Mouse (Mus musculus) MEL (cell line): Measurements from ENCODE around the gene Fastk. TPM values are rescaled to one million over a fixed set of nuclear protein-coding genes. Genes with fewer than 3 reads are reported as not detected.

Source experiments
- DNase-seq: peaks from one replicate; pipeline ENCODE4 v3.0.0; 2011; ENCODE audit warnings: low read depth, low spot score
- H3K27ac ChIP-seq: 2 replicates; pipeline ENCODE4 v1.5.1; 2012; ENCODE audit warnings: low read depth, mild to moderate bottlenecking, control low read depth, low read length, moderate library complexity; ENCODE audit not compliant: control insufficient read depth
- H3K27me3 ChIP-seq, 2 experiments: fragments of 150-350 bp in 1 of 2; sonication (generic) in 1 of 2; 2 replicates each; pipeline ENCODE4 v1.6.1; 2012; ENCODE audit warnings: low read length in 2 of 2, mild to moderate bottlenecking in 2 of 2, improper control_type of control experiment in 1 of 2, moderate library complexity in 1 of 2; ENCODE audit not compliant: insufficient read depth in 2 of 2, control insufficient read depth in 1 of 2
- H3K36me3 ChIP-seq, 2 experiments: 2 replicates each; pipeline ENCODE4 v1.6.1; 2012 to 2014; ENCODE audit warnings: low read length in 2 of 2, improper control_type of control experiment in 1 of 2, inconsistent platforms in 1 of 2, mild to moderate bottlenecking in 1 of 2; ENCODE audit not compliant: insufficient read depth in 2 of 2, control insufficient read depth in 1 of 2
- H3K4me1 ChIP-seq, 2 experiments: fragments of 150-350 bp in 1 of 2; sonication (generic) in 1 of 2; 2 replicates each; pipeline ENCODE4 v1.6.1; 2012; ENCODE audit warnings: low read length in 2 of 2, improper control_type of control experiment in 1 of 2, mild to moderate bottlenecking in 1 of 2; ENCODE audit not compliant: insufficient read depth in 2 of 2, control insufficient read depth in 1 of 2
- H3K4me3 ChIP-seq, 2 experiments: fragments of 150-350 bp in 1 of 2; sonication (generic) in 1 of 2; 2 replicates each; pipeline ENCODE4 v1.5.1; 2012; ENCODE audit warnings: low read depth in 2 of 2, low read length in 2 of 2, mild to moderate bottlenecking in 2 of 2, moderate library complexity in 2 of 2, control low read depth in 1 of 2, improper control_type of control experiment in 1 of 2; ENCODE audit not compliant: control insufficient read depth in 1 of 2, insufficient read depth in 1 of 2
- H3K79me2 ChIP-seq: 2 replicates; pipeline ENCODE4 v1.6.1; 2012; ENCODE audit warnings: mild to moderate bottlenecking, low read length, moderate library complexity; ENCODE audit not compliant: control insufficient read depth, poor library complexity, insufficient read depth
- H3K9ac ChIP-seq: 2 replicates; pipeline ENCODE4 v1.6.1; 2012; ENCODE audit warnings: low read depth, mild to moderate bottlenecking, control low read depth, low read length, moderate library complexity; ENCODE audit not compliant: control insufficient read depth, poor library complexity, severe bottlenecking
- H3K9me3 ChIP-seq: fragments of 150-350 bp; sonication (generic); replicated peaks from 2 replicates; pipeline ENCODE4 v1.6.1; 2012; ENCODE audit warnings: mild to moderate bottlenecking, low read length, improper control_type of control experiment, moderate library complexity; ENCODE audit not compliant: insufficient read depth
- BHLHE40 ChIP-seq: IDR thresholded peaks from 2 replicates; pipeline ENCODE4 v1.6.1; 2012; ENCODE audit warnings: low read depth, mild to moderate bottlenecking, inconsistent platforms, low read length, improper control_type of control experiment, borderline replicate concordance
- CHD2 ChIP-seq: IDR thresholded peaks from 2 replicates; pipeline ENCODE4 v1.6.1; 2011; ENCODE audit warnings: low read length, improper control_type of control experiment
- CTCF ChIP-seq, 3 experiments: IDR thresholded peaks in 2 of 3; conservative IDR thresholded peaks in 1 of 3; 2 replicates each; pipeline ENCODE4 v1.5.1; 2011 to 2012; ENCODE audit warnings: low read length in 3 of 3, low read depth in 2 of 3, mild to moderate bottlenecking in 2 of 3, improper control_type of control experiment in 1 of 3, inconsistent platforms in 1 of 3, mixed read lengths in 1 of 3, moderate library complexity in 1 of 3; ENCODE audit not compliant: control insufficient read depth in 1 of 3, insufficient read depth in 1 of 3, poor library complexity in 1 of 3, severe bottlenecking in 1 of 3
- ELF1 ChIP-seq: IDR thresholded peaks from 2 replicates; pipeline ENCODE4 v1.6.1; 2014; ENCODE audit warnings: low read depth, mild to moderate bottlenecking, inconsistent platforms, low read length, improper control_type of control experiment, moderate library complexity
- ETS1 ChIP-seq: IDR thresholded peaks from 2 replicates; pipeline ENCODE4 v1.6.1; 2012; ENCODE audit warnings: low read depth, mild to moderate bottlenecking, inconsistent platforms, low read length, improper control_type of control experiment, moderate library complexity
- HCFC1 ChIP-seq: IDR thresholded peaks from 2 replicates; pipeline ENCODE4 v1.6.1; 2012; ENCODE audit warnings: low read depth, mild to moderate bottlenecking, inconsistent platforms, low read length, improper control_type of control experiment, moderate library complexity
- MAZ ChIP-seq: IDR thresholded peaks from 2 replicates; pipeline ENCODE4 v1.6.1; 2012; ENCODE audit warnings: low read depth, mild to moderate bottlenecking, inconsistent platforms, low read length, improper control_type of control experiment
- MXI1 ChIP-seq: IDR thresholded peaks from 2 replicates; pipeline ENCODE4 v1.6.1; 2011; ENCODE audit warnings: mild to moderate bottlenecking, low read depth, low read length, improper control_type of control experiment
- NRF1 ChIP-seq: IDR thresholded peaks from 2 replicates; pipeline ENCODE4 v1.6.1; 2014; ENCODE audit warnings: low read depth, mild to moderate bottlenecking, inconsistent platforms, low read length, improper control_type of control experiment, moderate library complexity; ENCODE audit not compliant: poor library complexity, insufficient read depth, severe bottlenecking
- POLR2AphosphoS2 ChIP-seq: IDR thresholded peaks from 2 replicates; pipeline ENCODE4 v1.6.1; 2011; ENCODE audit warnings: low read length, improper control_type of control experiment
- POLR2AphosphoS5 ChIP-seq: IDR thresholded peaks from 2 replicates; pipeline ENCODE4 v1.6.1; 2012; ENCODE audit warnings: low read depth, borderline replicate concordance, mild to moderate bottlenecking, inconsistent platforms, low read length, moderate library complexity, mixed read lengths
- RCOR1 ChIP-seq: IDR thresholded peaks from 2 replicates; pipeline ENCODE4 v1.6.1; 2012; ENCODE audit warnings: low read depth, mild to moderate bottlenecking, inconsistent platforms, low read length, improper control_type of control experiment
- SMC3 ChIP-seq: IDR thresholded peaks from 2 replicates; pipeline ENCODE4 v1.6.1; 2011; ENCODE audit warnings: low read depth, low read length, improper control_type of control experiment
- TAL1 ChIP-seq: IDR thresholded peaks from 2 replicates; pipeline ENCODE4 v1.6.1; 2012; ENCODE audit warnings: mild to moderate bottlenecking, inconsistent platforms, low read length, moderate library complexity, mixed read lengths
- TBP ChIP-seq: IDR thresholded peaks from 2 replicates; pipeline ENCODE4 v1.8.0; 2011; ENCODE audit warnings: low read depth, low read length, improper control_type of control experiment
- USF1 ChIP-seq: IDR thresholded peaks from 2 replicates; pipeline ENCODE4 v1.6.1; 2014; ENCODE audit warnings: low read depth, mild to moderate bottlenecking, inconsistent platforms, low read length, improper control_type of control experiment, moderate library complexity
- ZNF384 ChIP-seq: IDR thresholded peaks from 2 replicates; pipeline ENCODE4 v1.6.1; 2012; ENCODE audit warnings: low read depth, mild to moderate bottlenecking, inconsistent platforms, low read length, improper control_type of control experiment
- polyA plus RNA-seq, 2 experiments: library from polyadenylated mRNA; stranded (reverse) in 1 of 2; unstranded in 1 of 2; fragments of >175 nt in 1 of 2; fragments of >200 nt in 1 of 2; gene quantifications; 2 replicates each; pipeline versions ENCODE4 v1.2.1 to v1.2.4; 2012; ENCODE audit warnings: low replicate concordance in 2 of 2, low read depth in 1 of 2; ENCODE audit not compliant: insufficient read length in 2 of 2, insufficient read depth in 1 of 2, missing spikeins in 1 of 2
- total RNA-seq: library from RNA; depleted of rRNA; stranded (reverse); fragments of 300-350 nt; gene quantifications from 2 replicates; pipeline ENCODE4 v1.2.3, GENCODE M21; 2012

The Fastk gene
- total and polyA plus RNA-seq, 3 experiments: 111 to 273 (median 228) TPM

DNA sequence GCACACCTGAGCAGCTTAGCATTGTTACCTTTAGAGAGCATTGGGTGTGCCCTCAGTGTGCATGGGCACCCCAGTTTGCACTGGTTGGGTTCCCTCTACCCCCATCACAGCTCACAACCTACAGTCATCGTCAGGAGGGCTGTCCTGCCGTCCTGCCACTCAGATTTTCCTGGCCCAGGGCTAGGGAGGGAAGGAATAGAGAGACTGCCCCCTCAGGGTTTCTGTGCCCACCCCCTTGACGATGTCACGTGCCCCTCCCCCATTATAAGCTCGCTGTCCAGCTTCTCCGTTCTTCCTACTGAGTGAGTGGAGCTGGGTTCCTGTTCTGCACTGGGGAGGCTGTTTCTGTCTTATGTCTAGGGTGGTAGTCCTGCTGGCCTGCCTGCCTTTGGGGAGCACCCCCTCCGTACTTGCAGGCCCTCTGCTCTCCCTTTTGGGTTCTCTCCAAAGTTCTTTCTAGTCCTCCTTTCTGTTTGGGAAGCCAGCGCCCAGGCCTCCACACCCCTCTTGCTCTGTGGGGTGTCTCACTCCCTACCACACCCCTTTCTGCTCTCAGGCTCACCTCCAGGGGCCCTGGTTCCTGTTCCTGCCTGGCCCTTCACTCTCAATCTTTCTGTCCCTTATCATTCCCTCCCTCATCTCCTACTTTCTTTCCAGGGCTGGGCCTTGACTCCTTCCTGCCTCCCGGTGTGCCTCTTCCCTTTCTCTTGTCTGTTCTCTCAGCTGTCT lies 18.4 kb downstream of the Fastk start:
- Histone ChIP-seq H3K4me1 (peaks cover 6 to 22% of the 10 kb centered on the region in 2 experiments), H3K4me3 (peak overlapping the region; percentile 1 to 21; a peak in 1 of 4 replicates), H3K9me3 (no peaks in the 10 kb centered on the region), H3K27ac (no peak overlapping the region), H3K36me3 (peaks cover 2 to 17% of the 10 kb centered on the region in 2 experiments), H3K79me2 (peaks cover 14% of the 10 kb centered on the region), H3K27me3 (no peaks in the 10 kb centered on the region), H3K9ac (peak overlapping the region; percentile 15)
- DNase-seq: peak; percentile 72
- TF ChIP-seq ZNF384: no peak
- TF ChIP-seq NRF1: no peak
- peak; percentile 69 for TF ChIP-seq MXI1
- 0 out of 2 replicates have a peak, but pooled peaks have one; percentile 13 for TF ChIP-seq CHD2
- no peak for TF ChIP-seq SMC3
- TF ChIP-seq HCFC1: 0 out of 2 replicates have a peak, but pooled peaks have one; percentile 11
- peak; percentile 52 for TF ChIP-seq RCOR1
- peak; percentile 48; the same call in 1 of the 2 replicates for TF ChIP-seq BHLHE40
- TF ChIP-seq MAZ: no peak; the same call in 1 of the 2 replicates
- TF ChIP-seq USF1: peak; percentile 84
- TF ChIP-seq ETS1: no peak
- no peak for TF ChIP-seq POLR2AphosphoS5
- no peak for TF ChIP-seq POLR2AphosphoS2

DNA sequence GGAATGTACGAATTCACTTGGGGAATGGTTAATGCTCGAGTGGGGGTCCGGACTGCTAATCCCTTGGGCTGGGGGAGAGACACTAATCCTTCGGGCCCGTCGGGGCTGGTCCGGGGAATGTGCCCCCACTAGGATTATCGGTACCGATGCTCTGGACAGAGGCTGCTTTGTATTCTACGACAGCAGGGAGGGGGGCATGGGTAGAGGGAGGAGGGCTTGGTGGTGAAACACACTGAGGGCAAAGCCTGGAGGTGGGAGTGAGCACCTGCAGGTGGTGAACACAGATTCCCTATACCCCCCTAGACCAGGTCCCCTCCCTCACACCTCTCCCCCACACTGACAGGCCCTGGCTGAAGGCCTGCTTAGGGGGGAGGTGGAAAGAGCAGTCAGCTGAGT lies 19.1 kb downstream of the Fastk start:
- Histone ChIP-seq H3K27ac (no peak overlapping the region), H3K79me2 (peaks cover 14% of the 10 kb centered on the region), H3K9ac (peak overlapping the region; percentile 85), H3K4me1 (peaks cover 6 to 22% of the 10 kb centered on the region in 2 experiments), H3K36me3 (peaks cover 2 to 17% of the 10 kb centered on the region in 2 experiments), H3K9me3 (no peaks in the 10 kb centered on the region), H3K4me3 (peak overlapping the region; percentile 78 to 86), H3K27me3 (no peaks in the 10 kb centered on the region)
- TF ChIP-seq POLR2AphosphoS5: no peak
- no peak for TF ChIP-seq USF1
- no peak for TF ChIP-seq TAL1
- no peak for TF ChIP-seq MAZ
- TF ChIP-seq CTCF (IDR thresholded peaks at IDR 0.05 in 2 of 3, conservative IDR thresholded peaks at IDR 0.05 in 1 of 3; ENCODE audit: control insufficient read depth in 1 of 3, insufficient read depth in 1 of 3, low read depth in 2 of 3, low read length in 3 of 3, poor library complexity in 1 of 3, severe bottlenecking in 1 of 3): no peak
- no peak for TF ChIP-seq ELF1
- TF ChIP-seq TBP: no peak
- DNase-seq: no peak
